Mouse (Mus musculus): ENCODE data around the gene Draxin. TPM values are rescaled to one million over a fixed set of nuclear protein-coding genes. Genes with fewer than 3 reads are reported as not detected.

Draxin gene
- total RNA-seq (2015) (not detected in 2 replicates), total RNA-seq (2017) (not detected in 2 replicates)

DNA sequence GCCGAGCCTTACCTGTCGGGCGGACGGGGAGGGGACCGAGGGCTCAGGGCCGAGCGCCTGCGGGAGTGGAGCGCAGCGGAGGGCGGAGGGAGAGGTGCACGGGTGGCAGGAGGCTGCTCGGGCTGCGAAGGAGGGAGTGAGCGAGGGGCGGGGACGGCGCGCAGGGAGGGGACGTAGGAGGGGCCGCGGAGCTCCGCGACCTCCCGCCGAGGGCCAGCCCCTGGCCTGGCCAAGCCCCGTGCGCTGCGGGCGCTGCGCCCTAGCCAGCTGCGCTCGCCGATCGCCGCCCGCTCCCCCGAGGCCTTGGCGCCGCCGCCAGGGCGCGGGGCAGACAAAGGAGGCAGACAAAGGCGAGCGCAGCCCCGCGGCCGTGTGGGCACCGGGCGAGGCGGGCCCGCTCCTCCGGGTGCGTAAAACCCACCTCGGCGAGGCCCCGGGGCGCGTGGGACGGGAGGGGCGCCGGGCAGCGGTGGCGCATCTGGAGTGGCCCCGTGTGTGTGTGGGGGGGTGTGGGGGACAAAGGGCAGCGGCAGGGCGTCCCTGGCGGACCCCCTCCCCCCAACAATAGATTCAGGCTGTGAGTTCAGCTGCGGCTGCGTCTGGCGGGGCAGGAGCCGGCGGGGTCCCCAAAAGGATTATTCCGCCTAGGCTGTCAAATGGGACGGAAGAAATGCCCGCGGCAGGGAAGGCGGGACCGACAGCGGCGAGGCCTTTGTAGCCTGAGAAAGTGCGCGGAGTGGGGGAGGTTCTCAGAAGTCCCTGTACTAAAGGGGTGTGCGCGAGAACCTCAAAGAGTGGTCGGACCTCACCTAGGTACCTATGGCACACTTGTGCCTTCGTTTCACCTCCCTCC lies at the start of gene Draxin:
Gene Draxin, minus strand, starts transcription at position 138 of the 853 bp plus-strand sequence.
- ATAC-seq (replicated peaks; ENCODE audit: poor library complexity), result peak; percentile 38

DNA sequence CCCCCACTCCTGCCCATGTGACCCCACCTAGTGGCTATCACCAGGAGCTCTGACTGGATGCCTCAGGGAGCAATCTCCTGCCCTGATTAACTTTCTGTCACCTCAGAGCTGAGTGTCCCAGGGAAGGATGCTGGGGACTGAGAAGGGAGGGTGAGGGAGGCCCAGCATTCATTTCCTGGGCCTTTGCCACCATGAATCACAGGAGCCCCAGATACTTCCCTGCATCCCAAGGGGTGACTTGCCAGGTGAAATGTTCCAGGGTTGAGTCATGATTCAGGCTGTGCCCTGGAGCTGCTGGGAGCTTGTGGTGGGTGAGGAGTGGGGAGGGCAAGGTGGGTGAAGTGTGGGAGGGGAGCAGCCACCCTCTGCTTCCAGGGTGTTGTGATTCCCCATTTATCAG lies 47.2 kb upstream of the Draxin start:
- no peak for ATAC-seq (replicated peaks; ENCODE audit: poor library complexity)

- ATAC-seq (replicated peaks; ENCODE audit: poor library complexity), result peak; percentile 42; the same call in 1 of the 2 replicates
These were observed 46.1 kb upstream of the Draxin start for GRCm38 (mm10) chr4:148176603-148177002.

DNA sequence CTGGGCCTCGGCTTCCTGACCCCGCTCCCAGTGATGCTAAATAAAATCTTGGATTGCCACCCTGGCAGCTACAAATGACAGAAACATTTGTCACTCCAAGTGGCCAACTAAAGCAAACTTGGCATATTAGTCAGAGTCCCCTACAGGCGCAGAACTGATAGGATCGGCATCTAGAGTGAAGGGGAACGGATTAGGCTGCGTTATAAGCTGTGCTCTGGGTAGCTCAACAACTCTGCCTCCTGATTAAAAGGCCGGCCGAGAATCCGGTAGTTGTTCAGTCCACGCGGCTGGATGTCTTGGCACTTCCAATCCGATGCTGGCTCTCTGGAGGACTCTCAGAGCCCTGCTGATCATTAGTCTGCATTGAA lies 44.0 kb upstream of the Draxin start:
- no peak for ATAC-seq (replicated peaks; ENCODE audit: poor library complexity)

DNA sequence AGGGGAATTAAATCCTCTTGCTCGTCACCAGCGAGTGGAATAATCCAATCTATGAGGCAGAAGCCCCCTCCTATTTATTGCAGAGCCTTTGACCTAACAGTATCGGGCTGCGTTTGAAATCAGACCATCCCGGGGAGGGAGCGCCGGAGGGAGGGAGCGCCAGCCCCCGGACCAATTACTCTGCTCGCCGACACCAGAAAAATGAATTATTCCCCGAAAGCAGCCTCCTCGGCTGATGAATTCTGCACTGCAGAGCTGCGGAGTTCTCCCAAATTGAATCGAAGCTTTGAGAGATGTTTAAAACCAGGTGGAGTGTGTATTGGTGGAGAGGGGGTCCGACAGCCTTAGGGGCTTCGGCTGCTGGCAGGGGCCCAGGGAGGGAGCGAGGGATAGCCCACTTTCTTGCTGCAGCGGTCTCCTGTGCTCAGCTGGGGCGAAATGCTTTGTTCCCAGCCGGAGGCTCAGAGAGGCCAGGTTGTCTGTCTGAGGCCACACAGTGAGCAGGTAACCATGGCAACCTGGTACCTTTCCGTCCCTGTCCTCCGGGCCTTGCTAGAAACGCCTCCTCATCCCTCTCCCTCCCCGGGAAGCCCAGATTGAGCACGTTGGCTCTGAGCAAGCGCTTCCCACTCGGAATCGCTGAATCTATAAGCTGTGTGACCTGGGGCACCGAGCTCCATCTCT lies 43.5 kb upstream of the Draxin start:
- no peak for ATAC-seq (replicated peaks; ENCODE audit: poor library complexity)

GRCm38 (mm10) chr4:148171261-148171660 lies 40.8 kb upstream of the Draxin start:
- no peak for ATAC-seq (replicated peaks; ENCODE audit: poor library complexity)

- peak; percentile 43 for ATAC-seq (replicated peaks; ENCODE audit: poor library complexity)
These were observed 40.3 kb upstream of the Draxin start for GRCm38 (mm10) chr4:148170842-148171241.

GRCm38 (mm10) chr4:148169586-148169985 lies 39.1 kb upstream of the Draxin start:
- ATAC-seq (replicated peaks; ENCODE audit: poor library complexity), result 0 out of 2 replicates have a peak, but pooled peaks have one; percentile 3

DNA sequence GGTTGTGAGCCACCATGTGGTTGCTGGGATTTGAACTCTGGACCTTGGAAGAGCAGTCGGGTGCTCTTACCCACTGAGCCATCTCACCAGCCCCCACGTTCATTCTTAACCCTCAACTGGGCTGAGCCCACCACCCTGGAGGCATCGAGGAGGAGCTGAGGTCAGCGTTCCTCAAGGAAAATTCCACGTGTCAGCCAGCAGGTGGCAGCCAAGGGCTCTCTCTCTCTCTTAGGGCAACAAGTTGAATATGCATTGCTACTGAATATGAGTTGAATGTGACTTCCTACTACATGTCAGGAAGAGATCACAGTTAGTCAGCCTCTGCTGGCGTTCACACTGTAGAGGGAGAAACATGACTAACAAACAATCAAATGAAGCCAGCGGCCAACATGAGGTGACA lies 37.8 kb upstream of the Draxin start:
- peak; percentile 62 for ATAC-seq (replicated peaks; ENCODE audit: poor library complexity)

DNA sequence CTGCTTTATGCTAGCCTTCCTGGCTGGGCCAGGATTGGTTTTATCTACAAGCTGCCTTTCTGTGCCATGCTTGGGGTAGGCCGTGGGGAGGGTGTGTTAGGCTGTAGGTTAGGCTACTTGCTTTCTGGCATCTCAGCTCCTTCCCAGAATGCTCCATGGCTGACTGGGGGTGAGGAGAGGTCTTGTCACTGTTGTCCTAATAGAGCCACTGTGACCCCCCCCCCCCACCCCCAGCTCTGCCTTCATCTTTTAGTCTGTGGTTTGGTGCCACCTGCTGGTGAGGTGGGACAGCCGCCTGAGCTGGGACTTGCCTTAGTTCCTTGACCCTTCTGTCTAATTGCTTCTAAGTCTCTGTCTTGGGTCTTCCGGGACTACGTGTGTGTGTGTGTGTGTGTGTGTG lies 36.5 kb upstream of the Draxin start:
- 0 out of 2 replicates have a peak, but pooled peaks have one; percentile 21 for ATAC-seq (replicated peaks; ENCODE audit: poor library complexity)

- ATAC-seq (replicated peaks; ENCODE audit: poor library complexity), result no peak
These were observed 35.9 kb upstream of the Draxin start for GRCm38 (mm10) chr4:148166431-148166830.

- no peak for ATAC-seq (replicated peaks; ENCODE audit: poor library complexity)
These were observed 35.1 kb upstream of the Draxin start for GRCm38 (mm10) chr4:148165551-148165950.

DNA sequence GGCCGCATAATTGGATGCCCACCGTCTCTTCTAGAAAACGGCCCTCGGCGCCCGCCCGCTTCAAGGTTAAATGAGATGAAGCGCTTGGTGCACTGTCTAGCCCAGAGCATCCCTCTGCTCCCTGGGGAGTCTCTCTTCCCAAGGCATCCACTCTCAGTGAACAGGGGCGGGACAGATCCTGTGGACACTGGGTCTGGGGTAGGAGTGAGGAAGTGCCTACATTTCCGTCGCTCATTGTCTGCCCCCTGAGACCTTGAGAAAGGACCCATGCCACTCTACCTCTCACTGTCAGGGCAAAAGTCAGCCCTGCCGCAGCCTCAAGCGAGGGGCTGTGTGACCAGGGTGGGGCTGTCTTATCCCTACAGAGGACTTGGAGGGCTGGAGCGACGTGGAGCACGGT lies 34.0 kb upstream of the Draxin start:
- no peak for ATAC-seq (replicated peaks; ENCODE audit: poor library complexity)

- peak; percentile 61 for ATAC-seq (replicated peaks; ENCODE audit: poor library complexity)
These were observed 33.5 kb upstream of the Draxin start for GRCm38 (mm10) chr4:148164002-148164439.

GRCm38 (mm10) chr4:148160436-148161390 lies 30.2 kb upstream of the Draxin start, which contains the start of the genes Fbxo44 and Fbxo2:
Fbxo44 (minus strand) TSS chr4:148160482.
Fbxo2 (plus strand) TSS chr4:148160621.
- ATAC-seq (replicated peaks; ENCODE audit: poor library complexity), result no peak

DNA sequence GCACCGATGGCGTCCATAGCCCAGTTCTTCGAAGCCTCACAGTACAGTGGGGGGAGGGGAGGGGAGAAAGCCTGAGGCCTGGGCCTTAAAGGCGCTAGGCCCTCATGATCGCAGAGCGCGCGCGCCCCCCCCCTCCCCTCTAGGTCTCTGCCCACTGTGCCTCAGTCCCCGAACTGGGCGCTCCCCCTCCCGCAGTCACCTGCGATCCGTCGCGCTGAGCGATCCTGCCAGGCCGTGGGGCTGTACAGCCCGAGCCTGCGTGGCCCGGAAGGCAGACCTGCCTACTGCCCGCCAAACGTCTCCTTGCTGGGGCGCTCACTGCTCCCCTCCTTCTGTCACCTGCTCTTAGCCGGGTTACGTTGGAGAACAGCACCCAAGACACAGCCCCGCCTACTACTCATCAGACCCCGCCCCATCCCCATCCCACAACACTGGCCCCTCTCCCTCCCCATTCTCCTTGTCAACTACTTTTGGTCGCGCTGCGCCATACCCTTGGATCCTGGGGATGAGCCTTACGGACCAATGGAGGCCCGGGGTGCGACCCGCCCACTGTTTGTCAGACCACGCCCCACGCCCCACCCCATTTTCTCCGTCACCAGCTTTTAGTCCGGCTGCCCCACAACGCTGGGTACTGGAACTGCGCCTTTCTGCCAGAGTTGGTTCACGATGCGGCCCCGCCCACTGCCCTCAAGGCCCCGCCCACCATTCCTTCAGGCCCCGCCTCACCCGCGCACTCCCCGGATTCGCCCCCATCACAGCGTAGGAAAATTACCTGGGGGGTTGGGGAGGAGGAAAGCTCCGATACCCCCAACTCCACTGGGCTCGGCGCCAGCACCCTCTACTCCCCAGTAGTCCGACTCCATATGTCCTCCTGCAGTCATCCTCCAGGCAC lies 29.3 kb upstream of the Draxin start:
- ATAC-seq (replicated peaks; ENCODE audit: poor library complexity), result peak; percentile 73

- no peak for ATAC-seq (replicated peaks; ENCODE audit: poor library complexity)
These were observed 28.2 kb upstream of the Draxin start for GRCm38 (mm10) chr4:148158436-148159348.

DNA sequence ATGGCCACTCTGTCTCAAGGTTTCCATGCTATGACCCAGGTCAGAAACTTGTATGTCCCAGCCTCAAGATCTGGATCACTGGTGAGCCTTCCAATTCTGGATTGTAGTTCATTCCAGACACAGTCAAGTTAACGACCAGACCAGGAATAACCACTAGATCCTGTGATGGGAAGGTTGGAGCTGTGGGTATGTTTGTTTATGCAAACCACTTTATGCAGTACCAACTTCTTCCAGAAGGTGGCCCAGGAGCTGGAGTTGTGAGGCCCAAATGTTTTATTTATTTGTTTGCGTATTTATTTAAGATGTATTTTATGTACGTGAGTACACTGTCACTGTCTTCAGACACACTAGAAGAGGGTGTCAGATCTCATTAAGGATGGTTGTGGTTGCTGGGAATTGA lies 24.5 kb upstream of the Draxin start:
- no peak for ATAC-seq (replicated peaks; ENCODE audit: poor library complexity)

DNA sequence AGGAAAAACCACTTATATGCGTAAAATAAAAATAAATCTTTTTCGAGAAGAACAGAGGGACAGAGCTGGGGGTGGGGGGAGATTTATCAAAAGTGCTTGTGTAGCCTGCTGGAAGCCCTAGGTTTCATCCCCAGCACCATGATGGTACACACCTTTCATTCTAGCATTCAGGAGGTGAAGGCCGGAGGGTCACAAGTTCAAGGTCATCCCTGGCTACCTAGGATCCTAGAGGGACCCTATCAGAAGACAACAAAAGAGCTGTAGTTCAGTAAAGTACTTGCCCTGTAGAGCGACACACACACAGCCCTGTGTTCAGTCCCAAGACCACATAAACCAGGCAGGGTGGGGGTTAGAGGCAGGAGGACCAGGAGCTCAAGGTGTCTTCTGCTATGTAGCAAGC lies 23.5 kb upstream of the Draxin start:
- ATAC-seq (replicated peaks; ENCODE audit: poor library complexity), result no peak

All from megakaryocyte progenitor cell, adult 5-6 weeks (primary cell).